8 mouse cellular contexts compared by ENCODE assay signal in genomic region chrX:152336546-152337332, GRCm38 (mm10). TPM values are rescaled to one million over a fixed set of nuclear protein-coding genes. Genes with fewer than 3 reads are reported as not detected.
A peak's percentile ranks its signal among the peaks of the same experiment; 100 is the strongest.
DNase-seq lines count a peak whose midpoint lies in the region; ATAC-seq and TF ChIP-seq lines count a peak whose summit lies in the region.

No protein-coding gene starts in this region.

- H3K36me3 ChIP-seq in embryonic facial prominence, embryonic 14.5 days (ENCODE audit: control insufficient read depth, insufficient read depth, low read length): peaks cover 23% of the 10 kb centered on the region; the same call in 1 of the 2 replicates
- no peaks in the 10 kb centered on the region for H3K36me3 ChIP-seq in heart, adult 2 months (ENCODE audit: control insufficient read depth, insufficient read depth, low read length)
- H3K36me3 ChIP-seq in kidney, adult 2 months (ENCODE audit: control insufficient read depth, insufficient read depth, low read length): no peaks in the 10 kb centered on the region
- no peaks in the 10 kb centered on the region for H3K36me3 ChIP-seq in limb, embryonic 11.5 days (ENCODE audit: control insufficient read depth, insufficient read depth, low read length)
- peaks cover 19% of the 10 kb centered on the region for H3K36me3 ChIP-seq in midbrain, embryonic 13.5 days
- H3K36me3 ChIP-seq in small intestine, adult 2 months (ENCODE audit: control insufficient read depth, insufficient read depth, low read length): no peaks in the 10 kb centered on the region

- peak; percentile 100 for ATAC-seq in embryonic facial prominence, embryonic 14.5 days (ENCODE audit: low read depth)
- ATAC-seq in limb, embryonic 11.5 days (ENCODE audit: insufficient number of reproducible peaks, low FRiP score, low TSS enrichment, low read depth): peak; percentile 99
- ATAC-seq in midbrain, embryonic 13.5 days: peak; percentile 100

- no peaks in the 10 kb centered on the region for H3K79me2 ChIP-seq in heart, adult 2 months (replicated peaks; ENCODE audit: control insufficient read depth, insufficient read depth, low read length)

- TF ChIP-seq EP300 in heart, adult 2 months (IDR thresholded peaks at IDR 0.05; ENCODE audit: insufficient read depth, low read depth, low read length): 0 out of 2 replicates have a peak, but pooled peaks have one; percentile 36

- peak overlapping the region; percentile 63; the same call in 1 of the 2 replicates for H3K27ac ChIP-seq in bone marrow, adult 2 months (ENCODE audit: control insufficient read depth, insufficient read depth, low read depth, low read length, poor library complexity)
- peak overlapping the region; percentile 92 for H3K27ac ChIP-seq in embryonic facial prominence, embryonic 14.5 days (replicated peaks; ENCODE audit: low read depth, low read length)
- peak overlapping the region; percentile 76 for H3K27ac ChIP-seq in heart, adult 2 months
- H3K27ac ChIP-seq in kidney, adult 2 months (ENCODE audit: insufficient read depth, low read depth, low read length): peak overlapping the region; percentile 97
- peak overlapping the region; percentile 92 for H3K27ac ChIP-seq in limb, embryonic 11.5 days (replicated peaks; ENCODE audit: low read depth, low read length)
- peak overlapping the region; percentile 95 for H3K27ac ChIP-seq in midbrain, embryonic 13.5 days
- peak overlapping the region; percentile 75 for H3K27ac ChIP-seq in small intestine, adult 2 months (ENCODE audit: insufficient read depth, low read depth, low read length)

- no peaks in the 10 kb centered on the region; the same call in 1 of the 2 replicates for H3K4me1 ChIP-seq in bone marrow, adult 2 months (ENCODE audit: control insufficient read depth, insufficient read depth, low read length)
- 0 out of 2 replicates have a peak, but pooled peaks cover 5% of the 10 kb centered on the region for H3K4me1 ChIP-seq in embryonic facial prominence, embryonic 14.5 days (ENCODE audit: control insufficient read depth, insufficient read depth, low read length)
- no peaks in the 10 kb centered on the region; the same call in 1 of the 2 replicates for H3K4me1 ChIP-seq in heart, adult 2 months (ENCODE audit: control insufficient read depth, insufficient read depth, low read length)
- H3K4me1 ChIP-seq in kidney, adult 2 months (ENCODE audit: control insufficient read depth, insufficient read depth, low read length): 0 out of 2 replicates have a peak, but pooled peaks cover 3% of the 10 kb centered on the region
- H3K4me1 ChIP-seq in limb, embryonic 11.5 days (ENCODE audit: control insufficient read depth, insufficient read depth, low read length): 0 out of 2 replicates have a peak, but pooled peaks cover 5% of the 10 kb centered on the region
- peaks cover 29% of the 10 kb centered on the region for H3K4me1 ChIP-seq in midbrain, embryonic 13.5 days (replicated peaks)
- 0 out of 2 replicates have a peak, but pooled peaks cover 3% of the 10 kb centered on the region for H3K4me1 ChIP-seq in small intestine, adult 2 months (ENCODE audit: control insufficient read depth, insufficient read depth, insufficient read length, low read length)

- H3K4me3 ChIP-seq in bone marrow, adult 2 months (replicated peaks; ENCODE audit: control insufficient read depth, low read depth, low read length): peak overlapping the region; percentile 70
- H3K4me3 ChIP-seq in embryonic facial prominence, embryonic 14.5 days (ENCODE audit: low read depth, low read length): peak overlapping the region; percentile 26
- H3K4me3 ChIP-seq in heart, adult 2 months: peak overlapping the region; percentile 40
- H3K4me3 ChIP-seq in kidney, adult 2 months (ENCODE audit: insufficient read depth, low read depth, low read length): peak overlapping the region; percentile 66
- peak overlapping the region; percentile 17; the same call in 1 of the 2 replicates for H3K4me3 ChIP-seq in limb, embryonic 11.5 days (ENCODE audit: low read depth, low read length)
- H3K4me3 ChIP-seq in midbrain, embryonic 13.5 days (replicated peaks): peak overlapping the region; percentile 29
- peak overlapping the region; percentile 59 for H3K4me3 ChIP-seq in small intestine, adult 2 months (ENCODE audit: low read depth, low read length)

- H3K4me2 ChIP-seq in embryonic facial prominence, embryonic 14.5 days (ENCODE audit: low read depth, low read length): peak overlapping the region; percentile 49
- H3K4me2 ChIP-seq in limb, embryonic 11.5 days (ENCODE audit: low read depth, severe bottlenecking): peak overlapping the region; percentile 43
- H3K4me2 ChIP-seq in midbrain, embryonic 13.5 days (replicated peaks): peak overlapping the region; percentile 53

- peaks cover 40% of the 10 kb centered on the region; the same call in 1 of the 2 replicates for H3K27me3 ChIP-seq in embryonic facial prominence, embryonic 14.5 days (replicated peaks; ENCODE audit: control insufficient read depth, insufficient read depth, low read length)
- no peaks in the 10 kb centered on the region for H3K27me3 ChIP-seq in heart, adult 2 months (ENCODE audit: control insufficient read depth, insufficient read depth, low read length)
- no peaks in the 10 kb centered on the region for H3K27me3 ChIP-seq in kidney, adult 2 months (replicated peaks; ENCODE audit: control insufficient read depth, insufficient read depth, low read length)
- peaks cover 13% of the 10 kb centered on the region for H3K27me3 ChIP-seq in limb, embryonic 11.5 days (ENCODE audit: control insufficient read depth, insufficient read depth, low read length)
- peaks cover 69% of the 10 kb centered on the region for H3K27me3 ChIP-seq in midbrain, embryonic 13.5 days
- H3K27me3 ChIP-seq in small intestine, adult 2 months (ENCODE audit: control insufficient read depth, insufficient read depth, low read length): no peaks in the 10 kb centered on the region

- no peak for TF ChIP-seq CTCF in bone marrow, adult 2 months (IDR thresholded peaks at IDR 0.05; ENCODE audit: control insufficient read depth, insufficient read depth, low read length)
- no peak for TF ChIP-seq CTCF in heart, adult 2 months (IDR thresholded peaks at IDR 0.05)
- TF ChIP-seq CTCF in kidney, adult 2 months (conservative IDR thresholded peaks at IDR 0.05; ENCODE audit: insufficient read depth, insufficient read length, low read depth, low read length): no peak
- TF ChIP-seq CTCF in small intestine, adult 2 months (IDR thresholded peaks at IDR 0.05; ENCODE audit: extremely low read depth, insufficient read length, insufficient replicate concordance, low read depth, low read length): no peak

- peak overlapping the region; percentile 64 for H3K9ac ChIP-seq in embryonic facial prominence, embryonic 14.5 days (ENCODE audit: low read depth, low read length)
- peak overlapping the region; percentile 47 for H3K9ac ChIP-seq in heart, adult 2 months (ENCODE audit: low read depth, low read length)
- peak overlapping the region; percentile 57 for H3K9ac ChIP-seq in limb, embryonic 11.5 days (ENCODE audit: low read length)
- H3K9ac ChIP-seq in midbrain, embryonic 13.5 days (replicated peaks): peak overlapping the region; percentile 68

- WGBS in bone marrow, adult 2 months: 20% methylated on average over 33 of the region's 33 CpGs
- 26% methylated on average over 31 of the region's 33 CpGs for WGBS in embryonic facial prominence, embryonic 14.5 days
- WGBS in heart, adult 2 months: 15% methylated on average over 32 of the region's 33 CpGs
- 3% methylated on average over 32 of the region's 33 CpGs for WGBS in kidney, adult 2 months
- 15% methylated on average over 33 of the region's 33 CpGs for whole genome bisulfite sequencing in limb, embryonic 11.5 days
- 14% methylated on average over 33 of the region's 33 CpGs for WGBS in midbrain, embryonic 13.5 days
- WGBS in small intestine, adult 2 months: 13% methylated on average over 33 of the region's 33 CpGs

- DNase-seq in 3T3-L1 (ENCODE audit: low read depth, low spot score): peak; percentile 96
- DNase-seq in embryonic facial prominence, embryonic 14.5 days (ENCODE audit: low spot score): peak; percentile 97
- peak; percentile 86 to 92 for DNase-seq in heart, adult 2 months
- DNase-seq in kidney, adult 2 months: peak; percentile 96
- DNase-seq in limb, embryonic 11.5 days (ENCODE audit: low spot score): peak; percentile 89

- intact Hi-C loops in heart, adult 2 months (cut with DNase I): no loop called here

- 0 out of 2 replicates have a peak, but pooled peaks have one; percentile 29 for TF ChIP-seq POLR2A in bone marrow, adult 2 months (IDR thresholded peaks at IDR 0.05; ENCODE audit: borderline replicate concordance, control insufficient read depth, low read depth, low read length)
- TF ChIP-seq POLR2A in heart, adult 2 months (IDR thresholded peaks at IDR 0.05; ENCODE audit: insufficient read depth, low read depth, low read length): peak; percentile 75
- TF ChIP-seq POLR2A in kidney, adult 2 months (IDR thresholded peaks at IDR 0.05; ENCODE audit: low read depth, low read length): no peak
- no peak for TF ChIP-seq POLR2A in small intestine, adult 2 months (IDR thresholded peaks at IDR 0.05; ENCODE audit: low read depth, low read length)

- H3K9me3 ChIP-seq in embryonic facial prominence, embryonic 14.5 days (ENCODE audit: control insufficient read depth, low read length): no peaks in the 10 kb centered on the region
- H3K9me3 ChIP-seq in limb, embryonic 11.5 days (ENCODE audit: control insufficient read depth, low read length): no peaks in the 10 kb centered on the region
- no peaks in the 10 kb centered on the region for H3K9me3 ChIP-seq in midbrain, embryonic 13.5 days

RNA-seq across cellular contexts. Expression of gene Tspyl2, which starts 5.5 kb away (rescaled TPM):
- 14.2 and 42.5 TPM in 2 replicates for polyA plus RNA-seq in bone marrow, adult 2 months (2011; ENCODE audit: insufficient read depth, insufficient read length, low replicate concordance, missing spikeins)
- polyA plus RNA-seq in embryonic facial prominence, embryonic 14.5 days (2014; fragmentation: Nextera tagmentation; extraction: Ambion mirVana): 22.4 and 25.2 TPM in 2 replicates
- 10 to 100 TPM; 13.3 to 13.6 TPM for total RNA-seq in heart, adult 2 months (2021)
- polyA plus RNA-seq in heart, adult 2 months (2012; rRNA removed): 16.1 and 18.8 TPM in 2 replicates
- 16.5 and 19.1 TPM in 2 replicates for polyA plus RNA-seq in kidney, adult 2 months (2012; rRNA removed)
- 28.5 and 30.3 TPM in 2 replicates for polyA plus RNA-seq in limb, embryonic 11.5 days (2014; fragmentation: Nextera tagmentation; extraction: Ambion mirVana)
- polyA plus RNA-seq in midbrain, embryonic 13.5 days (2015; fragmentation: Nextera tagmentation; extraction: Ambion mirVana): 50.8 and 56.4 TPM in 2 replicates
- 3.2 and 8.2 TPM in 2 replicates for polyA plus RNA-seq in small intestine, adult 2 months (2012; rRNA removed)

RNA-seq across cellular contexts. Expression of gene Kantr, which starts 9.4 kb away (rescaled TPM):
- polyA plus RNA-seq in bone marrow, adult 2 months (2011; ENCODE audit: insufficient read depth, insufficient read length, low replicate concordance, missing spikeins): 1.5 and 8.3 TPM in 2 replicates
- 13.3 and 15.4 TPM in 2 replicates for polyA plus RNA-seq in embryonic facial prominence, embryonic 14.5 days (2014; fragmentation: Nextera tagmentation; extraction: Ambion mirVana)
- 1 to 10 TPM; 3.2 to 4.4 TPM for total RNA-seq in heart, adult 2 months (2021)
- 3.3 and 5.0 TPM in 2 replicates for polyA plus RNA-seq in heart, adult 2 months (2012; rRNA removed)
- 7.1 and 8.4 TPM in 2 replicates for polyA plus RNA-seq in kidney, adult 2 months (2012; rRNA removed)
- polyA plus RNA-seq in limb, embryonic 11.5 days (2014; fragmentation: Nextera tagmentation; extraction: Ambion mirVana): 18.5 and 19.2 TPM in 2 replicates
- polyA plus RNA-seq in midbrain, embryonic 13.5 days (2015; fragmentation: Nextera tagmentation; extraction: Ambion mirVana): 29.7 and 31.7 TPM in 2 replicates
- 0.95 and 1.4 TPM in 2 replicates for polyA plus RNA-seq in small intestine, adult 2 months (2012; rRNA removed)

RNA-seq across cellular contexts. Expression of gene Gpr173, which starts 31.8 kb away (rescaled TPM):
- polyA plus RNA-seq in bone marrow, adult 2 months (2011; ENCODE audit: insufficient read depth, insufficient read length, low replicate concordance, missing spikeins): 0.72 TPM in 1 of 2 replicates, not detected in the other
- polyA plus RNA-seq in embryonic facial prominence, embryonic 14.5 days (2014; fragmentation: Nextera tagmentation; extraction: Ambion mirVana): 4.2 and 4.8 TPM in 2 replicates
- total RNA-seq in heart, adult 2 months (2021): under 1 TPM; 0.42 to 0.96 TPM
- polyA plus RNA-seq in heart, adult 2 months (2012; rRNA removed): 0.43 and 1.3 TPM in 2 replicates
- polyA plus RNA-seq in kidney, adult 2 months (2012; rRNA removed): 2.2 TPM in 2 replicates
- 4.6 and 5.2 TPM in 2 replicates for polyA plus RNA-seq in limb, embryonic 11.5 days (2014; fragmentation: Nextera tagmentation; extraction: Ambion mirVana)
- polyA plus RNA-seq in midbrain, embryonic 13.5 days (2015; fragmentation: Nextera tagmentation; extraction: Ambion mirVana): 10.8 and 12.2 TPM in 2 replicates
- 0.23 and 0.47 TPM in 2 replicates for polyA plus RNA-seq in small intestine, adult 2 months (2012; rRNA removed)

Comparison
In these comparisons a context has a peak if more than half of its experiments do, and no peak if none do; other contexts are left out.
1. Peak in every context shown above with its lines: DNase-seq, ATAC-seq, H3K4me3 ChIP-seq and H3K27ac ChIP-seq.
2. H3K4me3 ChIP-seq: peak in every context shown above with its lines; median percentile 70 in bone marrow, adult 2 months; 66 in kidney, adult 2 months; 59 in small intestine, adult 2 months; 40 in heart, adult 2 months; 29 in midbrain, embryonic 13.5 days; 26 in embryonic facial prominence, embryonic 14.5 days; 17 in limb, embryonic 11.5 days.
3. POLR2A ChIP-seq: peak in bone marrow, adult 2 months (single experiment) and heart, adult 2 months (single experiment); none in kidney, adult 2 months (single experiment) and small intestine, adult 2 months (single experiment).